Mouse (Mus musculus): ENCODE data around the gene Zfp385b.

Zfp385b gene

GRCm38 (mm10) chr2:77589205-77589901 is 230.1 kb downstream of the Zfp385b start:
- DNase-seq (ENCODE audit: low read depth, low spot score) = no peak

GRCm38 (mm10) chr2:77587387-77587786 is 232.1 kb downstream of the Zfp385b start:
- DNase-seq (ENCODE audit: low read depth, low spot score) = peak; percentile 54

- DNase-seq (ENCODE audit: low read depth, low spot score) = peak; percentile 78
Observed at GRCm38 (mm10) chr2:77586581-77587360, 232.7 kb downstream of the Zfp385b start.

- DNase-seq (ENCODE audit: low read depth, low spot score) = peak; percentile 4
Observed at GRCm38 (mm10) chr2:77583586-77583985, 235.9 kb downstream of the Zfp385b start.

- DNase-seq (ENCODE audit: low read depth, low spot score) = no peak
Observed at GRCm38 (mm10) chr2:77576571-77576970, 242.9 kb downstream of the Zfp385b start.

GRCm38 (mm10) chr2:77567528-77568435 is 251.7 kb downstream of the Zfp385b start:
- DNase-seq (ENCODE audit: low read depth, low spot score) = no peak

- DNase-seq (ENCODE audit: low read depth, low spot score) = no peak
Observed at GRCm38 (mm10) chr2:77563706-77564105, 255.7 kb downstream of the Zfp385b start.

GRCm38 (mm10) chr2:77561941-77562340 is 257.5 kb downstream of the Zfp385b start:
- DNase-seq (ENCODE audit: low read depth, low spot score) = no peak

GRCm38 (mm10) chr2:77556938-77557337 is 262.5 kb downstream of the Zfp385b start:
- DNase-seq (ENCODE audit: low read depth, low spot score) = no peak

GRCm38 (mm10) chr2:77555980-77556379 is 263.5 kb downstream of the Zfp385b start:
- DNase-seq (ENCODE audit: low read depth, low spot score) = no peak

GRCm38 (mm10) chr2:77552675-77553074 is 266.8 kb downstream of the Zfp385b start:
- DNase-seq (ENCODE audit: low read depth, low spot score) = no peak

- DNase-seq (ENCODE audit: low read depth, low spot score) = no peak
Observed at GRCm38 (mm10) chr2:77543388-77543787, 276.1 kb downstream of the Zfp385b start.

GRCm38 (mm10) chr2:77542605-77543004 is 276.8 kb downstream of the Zfp385b start:
- DNase-seq (ENCODE audit: low read depth, low spot score) = no peak

- DNase-seq (ENCODE audit: low read depth, low spot score) = no peak
Observed at GRCm38 (mm10) chr2:77541681-77542080, 277.8 kb downstream of the Zfp385b start.

GRCm38 (mm10) chr2:77540860-77541259 is 278.6 kb downstream of the Zfp385b start:
- no peak for DNase-seq (ENCODE audit: low read depth, low spot score)

GRCm38 (mm10) chr2:77536556-77536955 is 282.9 kb downstream of the Zfp385b start:
- no peak for DNase-seq (ENCODE audit: low read depth, low spot score)

- no peak for DNase-seq (ENCODE audit: low read depth, low spot score)
Observed at GRCm38 (mm10) chr2:77528079-77528752, 291.2 kb downstream of the Zfp385b start.

GRCm38 (mm10) chr2:77527616-77528015 is 291.8 kb downstream of the Zfp385b start:
- no peak for DNase-seq (ENCODE audit: low read depth, low spot score)

- no peak for DNase-seq (ENCODE audit: low read depth, low spot score)
Observed at GRCm38 (mm10) chr2:77526803-77527202, 292.6 kb downstream of the Zfp385b start.

GRCm38 (mm10) chr2:77526301-77526700 is 293.1 kb downstream of the Zfp385b start:
- DNase-seq (ENCODE audit: low read depth, low spot score) = no peak

GRCm38 (mm10) chr2:77522223-77522622 is 297.2 kb downstream of the Zfp385b start:
- peak; percentile 8 for DNase-seq (ENCODE audit: low read depth, low spot score)

Data from R1 (cell line).